Mouse (Mus musculus) liver, adult (tissue): ENCODE measurements around the gene Maneal.

ENCODE experiments used
- GATA4 ChIP-seq: IDR thresholded peaks from 2 replicates; pipeline ENCODE4 v1.6.1; 2014; ENCODE audit warnings: mild to moderate bottlenecking, low read length; ENCODE audit not compliant: insufficient replicate concordance

Gene Maneal

DNA sequence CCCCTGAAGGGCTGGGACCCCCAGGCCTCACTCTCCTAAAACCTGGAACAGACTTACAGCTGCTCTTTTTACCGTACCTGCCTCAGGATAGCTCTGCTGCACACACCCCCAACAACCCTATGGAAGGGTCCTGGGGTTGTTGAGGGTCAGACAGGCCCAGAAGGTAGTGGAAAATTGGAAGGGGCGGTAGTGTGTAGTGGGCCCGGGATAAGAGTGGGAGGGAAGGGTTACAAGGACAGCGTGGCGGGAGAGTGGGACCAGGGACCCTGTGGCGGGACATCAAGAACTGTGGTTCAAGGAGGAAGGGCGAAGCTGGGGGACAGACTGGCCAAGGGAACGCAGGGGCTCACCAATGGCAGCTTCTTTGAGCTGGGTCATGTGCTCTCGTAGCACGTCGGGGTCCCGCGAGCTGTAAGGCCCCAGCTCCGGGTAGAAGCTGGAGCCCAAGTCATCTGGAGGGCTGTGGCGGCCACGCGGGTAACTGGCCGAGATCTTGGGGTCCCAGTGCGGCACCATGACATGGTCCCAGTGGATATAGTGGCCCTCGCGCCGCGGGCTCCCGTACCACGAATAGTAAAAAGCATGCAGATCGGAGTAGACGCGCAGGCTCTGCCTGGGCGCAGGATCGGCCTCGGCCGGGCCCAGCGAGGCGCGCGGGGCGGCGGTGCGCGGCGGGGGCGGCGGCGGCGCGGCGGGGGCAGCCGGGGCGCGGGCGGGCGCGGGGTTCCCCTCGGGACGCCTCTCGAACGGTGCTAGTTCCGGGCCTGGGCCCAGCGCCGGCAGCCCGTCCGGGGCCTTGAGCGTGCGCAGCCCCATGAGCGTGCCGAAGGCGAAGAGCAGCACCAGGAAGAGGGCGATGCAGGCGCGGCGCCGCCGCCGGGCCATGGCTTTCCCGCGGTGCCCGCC is at the start of gene Maneal:
Maneal (minus strand) TSS at position 889 of the 906 bp plus-strand sequence.
- no peak for TF ChIP-seq GATA4

- no peak for TF ChIP-seq GATA4
Measured at GRCm38 (mm10) chr4:124905971-124906822, 44.2 kb upstream of the Maneal start.

DNA sequence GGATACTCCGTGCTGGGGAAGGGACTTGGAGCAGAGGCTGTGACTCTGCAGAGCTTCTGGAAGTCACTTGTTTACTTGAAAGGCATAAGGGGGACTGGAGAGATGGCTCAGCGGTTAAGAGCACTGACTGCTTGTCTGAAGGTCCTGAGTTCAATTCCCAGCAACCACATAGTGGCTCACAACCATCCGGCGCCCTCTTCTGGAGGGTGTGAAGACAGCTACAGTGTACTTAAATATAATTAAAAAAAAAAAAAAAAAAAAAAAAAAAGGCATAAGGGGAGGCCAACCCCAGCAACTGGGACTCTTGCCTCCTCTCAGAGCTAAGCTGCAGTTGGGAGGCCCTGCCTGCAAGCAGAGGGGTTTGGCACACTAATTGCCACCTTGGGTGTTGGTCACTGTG is 43.4 kb upstream of the Maneal start:
- TF ChIP-seq GATA4: no peak

- no peak for TF ChIP-seq GATA4
Measured at GRCm38 (mm10) chr4:124899906-124900305, 37.9 kb upstream of the Maneal start.

DNA sequence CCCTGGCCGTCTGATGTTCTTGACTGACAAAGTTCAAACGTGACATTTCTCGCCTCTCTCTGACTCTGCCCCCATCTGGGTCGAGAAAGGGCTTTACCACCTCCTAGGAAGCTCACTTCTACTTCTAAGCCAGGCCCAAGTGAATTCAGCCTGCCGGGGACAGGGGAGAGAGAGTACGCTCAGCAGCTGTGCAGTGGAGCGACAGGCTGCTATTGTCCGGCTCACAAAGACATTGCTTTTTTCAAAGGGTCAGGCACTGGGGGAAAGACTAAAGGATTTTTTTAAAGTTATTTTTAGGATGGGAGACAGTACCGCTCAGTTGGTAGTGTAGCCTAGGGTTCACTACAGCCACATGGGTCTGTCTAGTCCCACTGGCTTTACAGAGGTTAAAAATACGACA is 36.5 kb upstream of the Maneal start:
- no peak for TF ChIP-seq GATA4

- no peak for TF ChIP-seq GATA4
Measured at GRCm38 (mm10) chr4:124894508-124895428, 32.8 kb upstream of the Maneal start.

DNA sequence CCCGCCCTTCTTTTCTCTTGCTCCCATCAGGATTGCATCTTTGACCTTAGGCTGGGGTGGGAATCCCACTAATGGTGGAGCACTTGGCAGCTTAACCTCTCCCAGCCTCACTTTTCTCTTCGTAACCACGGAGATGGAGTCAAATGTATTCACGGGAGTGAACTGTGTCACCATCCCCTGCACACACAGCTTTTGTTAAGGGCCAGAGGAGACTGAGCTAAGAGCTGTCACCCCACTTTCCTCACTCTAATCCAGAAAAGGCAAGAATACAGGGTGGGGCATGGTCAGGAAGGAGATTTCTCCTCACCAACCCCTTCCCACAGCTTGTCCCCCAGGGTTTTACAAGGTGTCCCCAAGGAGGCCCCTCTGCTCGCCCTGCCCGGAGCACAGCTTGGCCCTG is 31.8 kb upstream of the Maneal start:
- TF ChIP-seq GATA4: no peak

- TF ChIP-seq GATA4: no peak
Measured at GRCm38 (mm10) chr4:124890831-124891230, 28.9 kb upstream of the Maneal start.

- TF ChIP-seq GATA4: no peak
Measured at GRCm38 (mm10) chr4:124889935-124890334, 28.0 kb upstream of the Maneal start.

- no peak for TF ChIP-seq GATA4
Measured at GRCm38 (mm10) chr4:124888702-124889101, 26.7 kb upstream of the Maneal start.

- no peak for TF ChIP-seq GATA4
Measured at GRCm38 (mm10) chr4:124882151-124882729, 20.3 kb upstream of the Maneal start.

- TF ChIP-seq GATA4: no peak
Measured at GRCm38 (mm10) chr4:124881341-124881908, 19.5 kb upstream of the Maneal start.

DNA sequence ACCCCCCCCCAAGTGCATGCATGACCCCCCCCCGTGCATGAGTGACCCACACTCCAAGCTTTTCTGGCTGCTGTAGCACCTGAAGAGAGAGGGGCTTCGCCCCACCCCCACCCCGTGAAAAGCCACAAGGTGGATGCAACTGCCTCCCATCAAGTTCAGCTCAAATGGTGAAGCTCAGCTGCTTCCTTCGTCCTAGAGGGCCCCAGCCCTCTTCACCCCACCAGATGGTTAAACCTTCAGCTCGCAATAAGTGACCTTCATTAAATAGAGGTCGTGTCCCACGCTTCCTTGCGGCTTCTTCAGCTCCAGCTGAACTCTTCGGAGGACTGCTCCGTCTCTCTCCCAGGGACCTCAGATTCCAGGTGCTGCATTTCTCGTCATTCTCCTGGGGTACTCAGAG is 18.6 kb upstream of the Maneal start, which contains the start of gene Epha10:
Epha10 (plus strand) TSS at position 301 of the 400 bp plus-strand sequence.
- no peak for TF ChIP-seq GATA4

DNA sequence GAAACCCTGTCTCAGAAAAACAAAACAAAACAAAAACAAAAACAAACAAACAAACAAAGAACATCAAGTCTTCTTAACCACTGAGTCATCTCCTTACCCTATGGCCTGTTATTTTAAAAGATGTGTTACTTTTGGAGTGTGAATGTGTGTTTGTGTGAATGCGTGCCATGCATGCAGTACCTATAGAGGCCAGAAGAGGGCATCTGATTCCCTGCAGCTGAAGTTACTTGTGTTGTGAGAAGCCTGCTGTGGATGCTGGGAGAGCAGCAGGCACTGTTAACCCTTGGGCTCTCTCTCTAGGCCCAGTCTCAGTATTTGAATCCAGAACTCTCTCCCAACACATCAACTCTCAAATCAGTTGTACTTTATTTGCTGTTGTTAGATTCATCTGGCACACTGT is 10.7 kb upstream of the Maneal start:
- no peak for TF ChIP-seq GATA4
